Mouse (Mus musculus) liver, embryonic 11.5 days (tissue): ENCODE results near the gene Olfr963. TPM values are rescaled to one million over a fixed set of nuclear protein-coding genes. Genes with fewer than 3 reads are reported as not detected.

Source experiments
- polyA plus RNA-seq: library from polyadenylated mRNA; unstranded; fragments of >200 nt; fragmentation: Nextera tagmentation; extraction: Ambion mirVana; gene quantifications from 2 replicates; pipeline ENCODE4 v1.2.1, GENCODE M21; 2014

The Olfr963 gene
- polyA plus RNA-seq, 1 experiment from 2014 or later, result not detected

Other genes with a start within 250 kb of the Olfr963 start
- gene Olfr952, start 240.1 kb upstream of the Olfr963 start, polyA plus RNA-seq, result not detected in 2 replicates
- gene Olfr954, start 210.5 kb upstream of the Olfr963 start, polyA plus RNA-seq, result not detected in 2 replicates
- gene Olfr955, start 195.3 kb upstream of the Olfr963 start, polyA plus RNA-seq, result not detected in 2 replicates
- not detected in 2 replicates for gene Olfr44, start 173.2 kb upstream of the Olfr963 start, polyA plus RNA-seq
- gene Olfr957, start 151.4 kb upstream of the Olfr963 start, polyA plus RNA-seq, result not detected in 2 replicates
- gene Olfr958, start 113.2 kb upstream of the Olfr963 start, polyA plus RNA-seq, result not detected in 2 replicates
- not detected in 2 replicates for gene Olfr959, start 91.6 kb upstream of the Olfr963 start, polyA plus RNA-seq
- 10.6 and 13.7 TPM in 2 replicates for gene AW551984, start 62.8 kb upstream of the Olfr963 start, polyA plus RNA-seq
- gene Olfr148, start 56.5 kb upstream of the Olfr963 start, polyA plus RNA-seq, result not detected in 2 replicates
- gene Olfr960, start 45.8 kb upstream of the Olfr963 start, polyA plus RNA-seq, result not detected in 2 replicates
- not detected in 2 replicates for gene Olfr961, start 22.1 kb upstream of the Olfr963 start, polyA plus RNA-seq
- not detected in 2 replicates for gene Olfr149, start 39.9 kb downstream of the Olfr963 start, polyA plus RNA-seq
- gene Olfr965, start 44.1 kb downstream of the Olfr963 start, polyA plus RNA-seq, result not detected in 2 replicates
- gene Olfr150, start 63.8 kb downstream of the Olfr963 start, polyA plus RNA-seq, result not detected in 2 replicates
- not detected in 2 replicates for gene Olfr967, start 79.0 kb downstream of the Olfr963 start, polyA plus RNA-seq
- not detected in 2 replicates for gene Olfr968, start 116.0 kb downstream of the Olfr963 start, polyA plus RNA-seq
- gene Olfr969, start 123.7 kb downstream of the Olfr963 start, polyA plus RNA-seq, result not detected in 2 replicates
- not detected in 2 replicates for gene Olfr970, start 141.7 kb downstream of the Olfr963 start, polyA plus RNA-seq
- gene Olfr971, start 169.7 kb downstream of the Olfr963 start, polyA plus RNA-seq, result not detected in 2 replicates
- gene Olfr972, start 199.2 kb downstream of the Olfr963 start, polyA plus RNA-seq, result not detected in 2 replicates
- not detected in 2 replicates for gene Olfr229, start 240.1 kb downstream of the Olfr963 start, polyA plus RNA-seq